Mouse (Mus musculus) CD4-positive, CD25-positive, alpha-beta regulatory T cell (primary cell): ENCODE data around the gene Cideb. TPM values are rescaled to one million over a fixed set of nuclear protein-coding genes. Genes with fewer than 3 reads are reported as not detected.

Experiments
- polyA plus RNA-seq: library from polyadenylated mRNA; unstranded; fragments of 100-300 nt; shearing (Covaris generic); gene quantifications from one replicate; pipeline ENCODE4 v1.2.1, GENCODE M21; 2017

Gene Cideb
- polyA plus RNA-seq, result not detected

GRCm38 (mm10) chr14:55758363-55758784, at the start of gene Cideb:
Gene Cideb (minus strand): TSS chr14:55758458.

GRCm38 (mm10) chr14:55788256-55789050, 30.2 kb upstream of the Cideb start, which contains the start of gene Ripk3:
Gene Ripk3 (minus strand): TSS chr14:55788865.

GRCm38 (mm10) chr14:55783958-55784235, 25.6 kb upstream of the Cideb start, which contains the start of gene Adcy4:
Gene Adcy4 (minus strand): TSS chr14:55784095.

GRCm38 (mm10) chr14:55765696-55766095, 7.4 kb upstream of the Cideb start, which contains the start of gene Ltb4r1:
Gene Ltb4r1 (plus strand): TSS chr14:55765962.

GRCm38 (mm10) chr14:55761163-55761562, 2.9 kb upstream of the Cideb start, which contains the start of gene Ltb4r2:
Gene Ltb4r2 (plus strand): TSS chr14:55761428.

GRCm38 (mm10) chr14:55745180-55745860, 12.9 kb downstream of the Cideb start, which contains the start of the genes Dhrs1 and Nop9:
Gene Dhrs1 (minus strand): TSS chr14:55745690.
Gene Nop9 (plus strand): TSS chr14:55745693.

GRCm38 (mm10) chr14:55721700-55722437, 36.4 kb downstream of the Cideb start, which contains the start of gene Rabggta:
Gene Rabggta (minus strand): TSS chr14:55722263.

GRCm38 (mm10) chr14:55713729-55714122, 44.5 kb downstream of the Cideb start, which contains the start of gene Tgm1:
Gene Tgm1 (minus strand): TSS chr14:55713926.

Other genes with a start within 250 kb of the Cideb start
- gene Cpne6, start 248.0 kb downstream of the Cideb start, polyA plus RNA-seq, result 0.05 TPM
- gene Nrl, start 233.5 kb downstream of the Cideb start, polyA plus RNA-seq, result 0.08 TPM
- 30.9 TPM for gene Pck2, start 218.2 kb downstream of the Cideb start, polyA plus RNA-seq
- 139 TPM for gene Dcaf11, start 198.5 kb downstream of the Cideb start, polyA plus RNA-seq
- gene A730061H03Rik, start 198.1 kb downstream of the Cideb start, polyA plus RNA-seq, result 4.4 TPM
- gene Fitm1, start 182.8 kb downstream of the Cideb start, polyA plus RNA-seq, result not detected
- 1,061 TPM for gene Psme1, start 180.3 kb downstream of the Cideb start, polyA plus RNA-seq
- gene Emc9, start 173.2 kb downstream of the Cideb start, polyA plus RNA-seq, result 41.4 TPM
- gene Psme2, start 167.3 kb downstream of the Cideb start, polyA plus RNA-seq, result 694 TPM
- gene Rnf31, start 166.8 kb downstream of the Cideb start, polyA plus RNA-seq, result 64.2 TPM
- 196 TPM for gene Irf9, start 154.9 kb downstream of the Cideb start, polyA plus RNA-seq
- gene Rec8, start 140.4 kb downstream of the Cideb start, polyA plus RNA-seq, result 9.6 TPM
- gene Ipo4, start 122.5 kb downstream of the Cideb start, polyA plus RNA-seq, result 70.3 TPM
- 1.3 TPM for gene Gm49378, start 120.6 kb downstream of the Cideb start, polyA plus RNA-seq
- gene Tm9sf1, start 114.7 kb downstream of the Cideb start, polyA plus RNA-seq, result 83.6 TPM
- 2.1 TPM for gene Tssk4, start 108.3 kb downstream of the Cideb start, polyA plus RNA-seq
- 111 TPM for gene Mdp1, start 98.0 kb downstream of the Cideb start, polyA plus RNA-seq
- 50.7 TPM for gene Gmpr2, start 86.5 kb downstream of the Cideb start, polyA plus RNA-seq
- 388 TPM for gene Nedd8, start 86.3 kb downstream of the Cideb start, polyA plus RNA-seq
- gene Tinf2, start 76.6 kb downstream of the Cideb start, polyA plus RNA-seq, result 69.1 TPM
- gene Tgm1, start 44.5 kb downstream of the Cideb start, polyA plus RNA-seq, result 0.47 TPM
- 75.9 TPM for gene Rabggta, start 36.2 kb downstream of the Cideb start, polyA plus RNA-seq
- gene Dhrs1, start 12.8 kb downstream of the Cideb start, polyA plus RNA-seq, result 36.0 TPM
- 51.0 TPM for gene Nop9, start 12.8 kb downstream of the Cideb start, polyA plus RNA-seq
- 0.07 TPM for gene Ltb4r2, start 3.0 kb upstream of the Cideb start, polyA plus RNA-seq
- 1.9 TPM for gene Ltb4r1, start 7.5 kb upstream of the Cideb start, polyA plus RNA-seq
- gene Adcy4, start 25.6 kb upstream of the Cideb start, polyA plus RNA-seq, result 0.32 TPM
- 67.6 TPM for gene Ripk3, start 30.4 kb upstream of the Cideb start, polyA plus RNA-seq
- gene Nfatc4, start 64.7 kb upstream of the Cideb start, polyA plus RNA-seq, result not detected
- gene Nynrin, start 95.6 kb upstream of the Cideb start, polyA plus RNA-seq, result 1.2 TPM
- 0.20 TPM for gene Cbln3, start 125.9 kb upstream of the Cideb start, polyA plus RNA-seq
- gene Khnyn, start 126.5 kb upstream of the Cideb start, polyA plus RNA-seq, result 63.7 TPM
- gene Sdr39u1, start 141.8 kb upstream of the Cideb start, polyA plus RNA-seq, result 73.6 TPM
- not detected for gene Cma1, start 186.2 kb upstream of the Cideb start, polyA plus RNA-seq
- not detected for gene Cma2, start 192.5 kb upstream of the Cideb start, polyA plus RNA-seq